Mouse (Mus musculus) hindbrain, postnatal 0 days (tissue): ENCODE data around the gene Rora. TPM values are rescaled to one million over a fixed set of nuclear protein-coding genes. Genes with fewer than 3 reads are reported as not detected.
A peak's percentile ranks its signal among the peaks of the same experiment; 100 is the strongest.

ENCODE experiments used
- ATAC-seq: fragments of 200-750 bp; cut with Nextera tagmentation; 2 replicates; pipeline ENCODE4 v1.8.0; 2017; ENCODE audit warnings: mild to moderate bottlenecking, moderate TSS enrichment, moderate library complexity
- DNase-seq: peaks from one replicate; pipeline ENCODE4 v3.0.0-alpha.2; 2015; ENCODE audit warnings: low spot score
- H3K27ac ChIP-seq: fragments of 300-500 bp; sonication (generic); 2 replicates; pipeline ENCODE4 v1.5.1; 2014; ENCODE audit warnings: mild to moderate bottlenecking
- H3K27me3 ChIP-seq: fragments of 300-500 bp; sonication (generic); 2 replicates; pipeline ENCODE4 v1.6.1; 2014; ENCODE audit warnings: low read length, mixed read lengths; ENCODE audit not compliant: insufficient read depth
- H3K36me3 ChIP-seq: fragments of 300-500 bp; sonication (generic); 2 replicates; pipeline ENCODE4 v1.6.1; 2014; ENCODE audit warnings: low read length, mixed read lengths; ENCODE audit not compliant: insufficient read depth
- H3K4me1 ChIP-seq: fragments of 300-500 bp; sonication (generic); 2 replicates; pipeline ENCODE4 v1.6.1; 2014; ENCODE audit warnings: antibody characterized with exemption, low read length, mixed read lengths; ENCODE audit not compliant: insufficient read depth
- H3K4me2 ChIP-seq: fragments of 300-500 bp; sonication (generic); 2 replicates; pipeline ENCODE4 v1.6.1; 2014; ENCODE audit warnings: low read depth, mild to moderate bottlenecking, low read length, moderate library complexity, mixed read lengths
- H3K4me3 ChIP-seq: fragments of 300-500 bp; sonication (generic); 2 replicates; pipeline ENCODE4 v1.5.1; 2014; ENCODE audit warnings: low read length
- H3K9ac ChIP-seq: fragments of 300-500 bp; sonication (generic); replicated peaks from 2 replicates; pipeline ENCODE4 v1.6.1; 2014; ENCODE audit warnings: mild to moderate bottlenecking, low read length, moderate library complexity, mixed read lengths
- H3K9me3 ChIP-seq: fragments of 300-500 bp; sonication (generic); 2 replicates; pipeline ENCODE4 v1.6.1; 2016; ENCODE audit warnings: low read length, mixed read lengths
- CTCF ChIP-seq: IDR thresholded peaks from 2 replicates; pipeline ENCODE4 v1.5.1; 2016; ENCODE audit warnings: antibody characterized with exemption, control low read depth, low read depth
- WGBS: fragments of 180-500 bp; shearing (Covaris S2); extraction: QIAGEN DNeasy Blood & Tissue Kit; methylation state at CpG from one replicate; pipeline ENCODE4 v1.1.7; 2014; 5-methylcytosine and 5-hydroxymethylcytosine counted together
- polyA plus RNA-seq: library from polyadenylated mRNA; unstranded; fragments of >200 nt; fragmentation: Nextera tagmentation; extraction: Ambion mirVana; gene quantifications from 2 replicates; pipeline ENCODE4 v1.2.1, GENCODE M21; 2015
- total RNA-seq: library from RNA; depleted of rRNA; stranded (reverse); fragments of >200 nt; gene quantifications from 2 replicates; pipeline ENCODE4 v1.2.3, GENCODE M21; 2014

The Rora gene
- total and polyA plus RNA-seq, 2 experiments from 2014 or later: 27.5 to 59.4 TPM

GRCm38 (mm10) chr9:69358797-69359196, 705.2 kb downstream of the Rora start:
- Histone ChIP-seq H3K27ac (no peak overlapping the region), H3K4me1 (no peaks in the 10 kb centered on the region), H3K9me3 (no peaks in the 10 kb centered on the region), H3K4me3 (no peak overlapping the region), H3K27me3 (no peaks in the 10 kb centered on the region), H3K36me3 (no peaks in the 10 kb centered on the region), H3K9ac (no peak overlapping the region), H3K4me2 (no peak overlapping the region)
- 56% methylated on average over 6 of the region's 6 CpGs for WGBS
- ATAC-seq: no peak
- no peak for TF ChIP-seq CTCF
- DNase-seq: no peak

- Histone ChIP-seq H3K4me1 (no peaks in the 10 kb centered on the region), H3K9me3 (no peaks in the 10 kb centered on the region), H3K4me3 (no peak overlapping the region), H3K9ac (no peak overlapping the region), H3K4me2 (no peak overlapping the region), H3K27me3 (no peaks in the 10 kb centered on the region), H3K27ac (no peak overlapping the region), H3K36me3 (no peaks in the 10 kb centered on the region)
- ATAC-seq (no peak), DNase-seq (no peak)
- no peak for TF ChIP-seq CTCF
- 91% methylated on average over 8 of the region's 8 CpGs for WGBS
Measured at GRCm38 (mm10) chr9:69361951-69362445, 708.4 kb downstream of the Rora start.

GRCm38 (mm10) chr9:69362766-69363165, 709.2 kb downstream of the Rora start:
- no peaks in the 10 kb centered on the region for H3K4me1 ChIP-seq
- 37% methylated on average over 4 of the region's 4 CpGs for WGBS
- DNase-seq (no peak), ATAC-seq (no peak)
- TF ChIP-seq CTCF: no peak
- no peak overlapping the region for H3K9ac ChIP-seq
- no peaks in the 10 kb centered on the region for H3K9me3 ChIP-seq
- no peak overlapping the region for H3K4me3 ChIP-seq
- no peaks in the 10 kb centered on the region for H3K27me3 ChIP-seq
- H3K36me3 ChIP-seq: no peaks in the 10 kb centered on the region
- H3K27ac ChIP-seq: no peak overlapping the region
- no peak overlapping the region for H3K4me2 ChIP-seq

- H3K4me2 ChIP-seq: no peak overlapping the region
- 0 out of 2 replicates have a peak, but pooled peaks have one; percentile 27 for ATAC-seq
- 58% methylated on average over 16 of the region's 16 CpGs for WGBS
- TF ChIP-seq CTCF: no peak
- no peaks in the 10 kb centered on the region for H3K4me1 ChIP-seq
- no peaks in the 10 kb centered on the region for H3K36me3 ChIP-seq
- H3K9me3 ChIP-seq: no peaks in the 10 kb centered on the region
- H3K4me3 ChIP-seq: no peak overlapping the region
- H3K27ac ChIP-seq: no peak overlapping the region
- no peak overlapping the region for H3K9ac ChIP-seq
- no peak for DNase-seq
- H3K27me3 ChIP-seq: no peaks in the 10 kb centered on the region
Measured at GRCm38 (mm10) chr9:69364117-69364516, 710.5 kb downstream of the Rora start.

GRCm38 (mm10) chr9:69367055-69367454, 713.5 kb downstream of the Rora start:
- TF ChIP-seq CTCF: no peak
- Histone ChIP-seq H3K4me1 (no peaks in the 10 kb centered on the region), H3K9me3 (no peaks in the 10 kb centered on the region), H3K27ac (no peak overlapping the region), H3K4me3 (no peak overlapping the region), H3K9ac (no peak overlapping the region), H3K36me3 (no peaks in the 10 kb centered on the region), H3K4me2 (no peak overlapping the region), H3K27me3 (no peaks in the 10 kb centered on the region)
- WGBS: 78% methylated on average over 4 of the region's 4 CpGs
- DNase-seq (no peak), ATAC-seq (no peak)

GRCm38 (mm10) chr9:69368071-69368470, 714.5 kb downstream of the Rora start:
- Histone ChIP-seq H3K4me1 (no peaks in the 10 kb centered on the region), H3K36me3 (no peaks in the 10 kb centered on the region; the same call in 1 of the 2 replicates), H3K9ac (no peak overlapping the region), H3K27ac (no peak overlapping the region), H3K4me2 (no peak overlapping the region), H3K9me3 (no peaks in the 10 kb centered on the region), H3K4me3 (no peak overlapping the region), H3K27me3 (no peaks in the 10 kb centered on the region)
- no peak for ATAC-seq
- 68% methylated on average over 8 of the region's 8 CpGs for WGBS
- peak; percentile 68 for DNase-seq
- TF ChIP-seq CTCF: peak; percentile 85

GRCm38 (mm10) chr9:69371046-69371724, 717.6 kb downstream of the Rora start:
- Histone ChIP-seq H3K4me3 (no peak overlapping the region), H3K4me2 (no peak overlapping the region), H3K9me3 (no peaks in the 10 kb centered on the region), H3K4me1 (no peaks in the 10 kb centered on the region), H3K27me3 (no peaks in the 10 kb centered on the region), H3K36me3 (peaks cover 11% of the 10 kb centered on the region), H3K27ac (no peak overlapping the region), H3K9ac (no peak overlapping the region)
- no peak for DNase-seq
- no peak for TF ChIP-seq CTCF
- ATAC-seq: no peak
- WGBS: 76% methylated on average over 11 of the region's 11 CpGs
